Mouse (Mus musculus) hindbrain, postnatal 0 days (tissue): ENCODE measurements around the gene Mreg. TPM values are rescaled to one million over a fixed set of nuclear protein-coding genes. Genes with fewer than 3 reads are reported as not detected.
"Not testable (repeated sequence)": the region's sequence is repeated elsewhere in the genome, so short reads cannot be mapped to it uniquely, and the experiment has no call there.

Source experiments
- ATAC-seq: fragments of 200-750 bp; cut with Nextera tagmentation; 2 replicates; pipeline ENCODE4 v1.8.0; 2017; ENCODE audit warnings: mild to moderate bottlenecking, moderate TSS enrichment, moderate library complexity
- DNase-seq: peaks from one replicate; pipeline ENCODE4 v3.0.0-alpha.2; 2015; ENCODE audit warnings: low spot score
- H3K27ac ChIP-seq: fragments of 300-500 bp; sonication (generic); 2 replicates; pipeline ENCODE4 v1.5.1; 2014; ENCODE audit warnings: mild to moderate bottlenecking
- H3K27me3 ChIP-seq: fragments of 300-500 bp; sonication (generic); 2 replicates; pipeline ENCODE4 v1.6.1; 2014; ENCODE audit warnings: low read length, mixed read lengths; ENCODE audit not compliant: insufficient read depth
- H3K36me3 ChIP-seq: fragments of 300-500 bp; sonication (generic); 2 replicates; pipeline ENCODE4 v1.6.1; 2014; ENCODE audit warnings: low read length, mixed read lengths; ENCODE audit not compliant: insufficient read depth
- H3K4me1 ChIP-seq: fragments of 300-500 bp; sonication (generic); 2 replicates; pipeline ENCODE4 v1.6.1; 2014; ENCODE audit warnings: antibody characterized with exemption, low read length, mixed read lengths; ENCODE audit not compliant: insufficient read depth
- H3K4me2 ChIP-seq: fragments of 300-500 bp; sonication (generic); 2 replicates; pipeline ENCODE4 v1.6.1; 2014; ENCODE audit warnings: low read depth, mild to moderate bottlenecking, low read length, moderate library complexity, mixed read lengths
- H3K4me3 ChIP-seq: fragments of 300-500 bp; sonication (generic); 2 replicates; pipeline ENCODE4 v1.5.1; 2014; ENCODE audit warnings: low read length
- H3K9ac ChIP-seq: fragments of 300-500 bp; sonication (generic); replicated peaks from 2 replicates; pipeline ENCODE4 v1.6.1; 2014; ENCODE audit warnings: mild to moderate bottlenecking, low read length, moderate library complexity, mixed read lengths
- H3K9me3 ChIP-seq: fragments of 300-500 bp; sonication (generic); 2 replicates; pipeline ENCODE4 v1.6.1; 2016; ENCODE audit warnings: low read length, mixed read lengths
- CTCF ChIP-seq: IDR thresholded peaks from 2 replicates; pipeline ENCODE4 v1.5.1; 2016; ENCODE audit warnings: antibody characterized with exemption, control low read depth, low read depth
- WGBS: fragments of 180-500 bp; shearing (Covaris S2); extraction: QIAGEN DNeasy Blood & Tissue Kit; methylation state at CpG from one replicate; pipeline ENCODE4 v1.1.7; 2014; 5-methylcytosine and 5-hydroxymethylcytosine counted together
- polyA plus RNA-seq: library from polyadenylated mRNA; unstranded; fragments of >200 nt; fragmentation: Nextera tagmentation; extraction: Ambion mirVana; gene quantifications from 2 replicates; pipeline ENCODE4 v1.2.1, GENCODE M21; 2015
- total RNA-seq: library from RNA; depleted of rRNA; stranded (reverse); fragments of >200 nt; gene quantifications from 2 replicates; pipeline ENCODE4 v1.2.3, GENCODE M21; 2014

Gene Mreg
- total and polyA plus RNA-seq, 2 experiments from 2014 or later, result 2.1 to 3.9 TPM

- Histone ChIP-seq H3K4me3 (peak overlapping the region; percentile 40), H3K27me3 (no peaks in the 10 kb centered on the region), H3K4me2 (peak overlapping the region; percentile 64), H3K9ac (no peak overlapping the region; the same call in 1 of the 2 replicates), H3K27ac (peak overlapping the region; percentile 91), H3K9me3 (no peaks in the 10 kb centered on the region), H3K36me3 (no peaks in the 10 kb centered on the region), H3K4me1 (peaks cover 9% of the 10 kb centered on the region)
- DNase-seq, result peak; percentile 23
- 29% methylated on average over 11 of the region's 11 CpGs for WGBS
- ATAC-seq, result peak; percentile 19
- TF ChIP-seq CTCF, result no peak
Measured at GRCm38 (mm10) chr1:72253881-72254491, 41.9 kb upstream of the Mreg start.

- no peak for TF ChIP-seq CTCF
- Histone ChIP-seq H3K4me3 (no peak overlapping the region), H3K4me1 (peaks cover 9% of the 10 kb centered on the region), H3K36me3 (no peaks in the 10 kb centered on the region), H3K4me2 (no peak overlapping the region), H3K9me3 (no peaks in the 10 kb centered on the region), H3K27ac (no peak overlapping the region), H3K9ac (no peak overlapping the region), H3K27me3 (no peaks in the 10 kb centered on the region)
- 81% methylated on average over 1 of the region's 1 CpGs for WGBS
- DNase-seq (no peak), ATAC-seq (no peak)
Measured at GRCm38 (mm10) chr1:72251806-72252205, 39.7 kb upstream of the Mreg start.

- H3K9me3 ChIP-seq, DNase-seq, H3K4me3 ChIP-seq, H3K27me3 ChIP-seq, H3K9ac ChIP-seq, H3K4me2 ChIP-seq, H3K36me3 ChIP-seq, H3K4me1 ChIP-seq, H3K27ac ChIP-seq, ATAC-seq: not testable (repeated sequence)
- 49% methylated on average over 9 of the region's 9 CpGs for WGBS
Measured at GRCm38 (mm10) chr1:72248226-72248737, 36.2 kb upstream of the Mreg start.

- 2% methylated on average over 12 of the region's 12 CpGs for WGBS
Measured at GRCm38 (mm10) chr1:72244317-72245036, 32.4 kb upstream of the Mreg start.

GRCm38 (mm10) chr1:72243656-72244316, 31.7 kb upstream of the Mreg start:
- Histone ChIP-seq H3K4me2 (peak overlapping the region; percentile 53), H3K4me1 (no peaks in the 10 kb centered on the region), H3K27ac (peak overlapping the region; percentile 99), H3K9ac (peak overlapping the region; percentile 88), H3K4me3 (peak overlapping the region; percentile 49), H3K27me3 (no peaks in the 10 kb centered on the region), H3K9me3 (no peaks in the 10 kb centered on the region), H3K36me3 (no peaks in the 10 kb centered on the region)
- peak; percentile 45 for TF ChIP-seq CTCF
- DNase-seq, result peak; percentile 98
- ATAC-seq, result peak; percentile 98
- WGBS, result under 1% methylated on average over 46 of the region's 47 CpGs

More at GRCm38 (mm10) chr1:72244317-72245036, 32.4 kb upstream of the Mreg start:
- Histone ChIP-seq H3K9ac (peak overlapping the region; percentile 88; the same call in 1 of the 2 replicates), H3K4me3 (peak overlapping the region; percentile 49), H3K4me1 (no peaks in the 10 kb centered on the region), H3K9me3 (no peaks in the 10 kb centered on the region), H3K27me3 (no peaks in the 10 kb centered on the region), H3K4me2 (peak overlapping the region; percentile 53), H3K27ac (peak overlapping the region; percentile 99), H3K36me3 (no peaks in the 10 kb centered on the region)
- DNase-seq, result peak; percentile 71
- TF ChIP-seq CTCF, result no peak
- no peak; the same call in 1 of the 2 replicates for ATAC-seq

- DNase-seq (no peak), ATAC-seq (no peak)
- H3K27ac ChIP-seq, result no peak overlapping the region
Measured at GRCm38 (mm10) chr1:72242581-72243143, 30.6 kb upstream of the Mreg start.

GRCm38 (mm10) chr1:72239113-72239512, 27.0 kb upstream of the Mreg start:
- H3K9ac ChIP-seq, H3K36me3 ChIP-seq, H3K4me3 ChIP-seq, DNase-seq, H3K4me2 ChIP-seq, H3K27ac ChIP-seq, ATAC-seq, H3K4me1 ChIP-seq, H3K27me3 ChIP-seq, H3K9me3 ChIP-seq: not testable (repeated sequence)
- WGBS, result 72% methylated on average over 3 of the region's 3 CpGs

More at GRCm38 (mm10) chr1:72242581-72243143, 30.6 kb upstream of the Mreg start:
- no peaks in the 10 kb centered on the region for H3K27me3 ChIP-seq
- no peak overlapping the region for H3K4me3 ChIP-seq
- H3K36me3 ChIP-seq, result no peaks in the 10 kb centered on the region
- no peaks in the 10 kb centered on the region for H3K4me1 ChIP-seq
- no peak overlapping the region for H3K9ac ChIP-seq
- H3K9me3 ChIP-seq, result no peaks in the 10 kb centered on the region
- TF ChIP-seq CTCF, result no peak
- WGBS, result 88% methylated on average over 5 of the region's 5 CpGs
- H3K4me2 ChIP-seq, result no peak overlapping the region
